Mouse (Mus musculus): ENCODE data around the gene Gm7075. TPM values are rescaled to one million over a fixed set of nuclear protein-coding genes. Genes with fewer than 3 reads are reported as not detected.

Gm7075 gene
- total RNA-seq (2023), result not detected in 2 replicates

GRCm38 (mm10) chr10:63421739-63422735 is at the start of gene Gm7075:
Gene Gm7075, minus strand, starts transcription at chr10:63421789.

GRCm38 (mm10) chr10:63429785-63430305 is 8.3 kb upstream of the Gm7075 start, which contains the start of gene Ctnna3:
Gene Ctnna3, plus strand, starts transcription at chr10:63430098.

GRCm38 (mm10) chr10:63382372-63383279 is 39.0 kb downstream of the Gm7075 start, which contains the start of gene Dnajc12:
Gene Dnajc12, plus strand, starts transcription at chr10:63382443.

GRCm38 (mm10) chr10:63381498-63382280 is 39.9 kb downstream of the Gm7075 start, which contains the start of gene Sirt1:
Gene Sirt1, minus strand, starts transcription at chr10:63381704.

Other genes starting within 250 kb of the Gm7075 start
- gene Mypn, start 217.8 kb downstream of the Gm7075 start, total RNA-seq (2023), result 0.09 TPM in 1 of 2 replicates, not detected in the other
- gene Herc4, start 178.0 kb downstream of the Gm7075 start, total RNA-seq (2023), result 255 and 373 TPM in 2 replicates
- 26.3 and 30.1 TPM in 2 replicates for gene Sirt1, start 40.1 kb downstream of the Gm7075 start, total RNA-seq (2023)
- 3.0 and 4.8 TPM in 2 replicates for gene Dnajc12, start 39.3 kb downstream of the Gm7075 start, total RNA-seq (2023)
- gene Ctnna3, start 8.3 kb upstream of the Gm7075 start, total RNA-seq (2023), result not detected in 2 replicates